Mouse (Mus musculus) megakaryocyte, embryonic 14.5 days (primary cell): ENCODE measurements at regions not wholly inside any gene's neighbourhood (a gene's known extent, or its start where the extent isn't known, plus 50 kb on each side); places are given as distances from the start of the nearest gene placed in this dataset.

Experiments used
- FLI1 ChIP-seq: IDR thresholded peaks from 2 replicates; pipeline ENCODE4 v1.6.1; 2012; ENCODE audit warnings: low read length, inconsistent platforms, mixed read lengths
- GATA1 ChIP-seq: IDR thresholded peaks from 3 replicates; pipeline ENCODE4 v1.6.1; 2012; ENCODE audit warnings: mixed read lengths, low read length, inconsistent platforms, borderline replicate concordance

DNA sequence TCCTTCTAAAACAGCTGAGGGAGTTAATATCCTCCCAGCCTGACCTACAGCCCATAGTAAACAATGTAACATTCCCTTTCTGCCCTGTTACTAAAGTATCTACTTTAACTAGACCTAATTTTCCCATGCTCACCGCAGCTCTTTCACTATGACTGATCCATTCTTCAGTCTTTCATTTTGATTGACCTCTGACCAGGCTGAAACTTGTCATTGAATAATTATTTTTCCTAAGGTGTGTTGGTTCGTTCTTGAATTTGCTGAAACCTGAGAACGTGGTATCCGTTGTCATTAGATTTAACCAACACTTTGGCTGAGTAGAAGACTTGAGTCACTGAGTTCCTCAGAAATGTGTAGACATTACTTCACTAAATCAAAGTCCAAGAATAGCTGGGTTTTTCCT, 168.7 kb downstream of the Sptssa start:
- TF ChIP-seq FLI1: no peak
- TF ChIP-seq GATA1: no peak
